Mouse (Mus musculus): ENCODE measurements at regions not wholly inside any gene's neighbourhood (a gene's known extent, or its start where the extent isn't known, plus 50 kb on each side); places are given as distances from the start of the nearest gene placed in this dataset.
"Not testable (repeated sequence)": the region's sequence is repeated elsewhere in the genome, so short reads cannot be mapped to it uniquely, and the experiment has no call there.

- intact Hi-C loops (cut with DNase I) = no loop called here
- DNase-seq (ENCODE audit: low spot score) = no peak
Observed at GRCm38 (mm10) chr1:161632098-161632497, 137.6 kb downstream of the Tnfsf18 start.

GRCm38 (mm10) chr1:161621291-161621690 lies 126.8 kb downstream of the Tnfsf18 start:
- intact Hi-C loops (cut with DNase I) = no loop called here
- no peak for DNase-seq (ENCODE audit: low spot score)

- DNase-seq (ENCODE audit: low spot score); intact Hi-C loops (cut with DNase I): not testable (repeated sequence)
Observed at GRCm38 (mm10) chr1:161614091-161614490, 119.6 kb downstream of the Tnfsf18 start.

- DNase-seq (ENCODE audit: low spot score); intact Hi-C loops (cut with DNase I): not testable (repeated sequence)
Observed at GRCm38 (mm10) chr1:161613658-161614057, 119.2 kb downstream of the Tnfsf18 start.

- intact Hi-C loops (cut with DNase I) = no loop called here
- DNase-seq (ENCODE audit: low spot score) = no peak
Observed at GRCm38 (mm10) chr1:161607446-161607845, 113.0 kb downstream of the Tnfsf18 start.

GRCm38 (mm10) chr1:161602150-161602549 lies 107.7 kb downstream of the Tnfsf18 start:
- intact Hi-C loops (cut with DNase I) = loop anchor here (1.0 kb wide), 1 partner anchor 202 kb away; no protein-coding TSS in a partner anchor
- DNase-seq (ENCODE audit: low spot score) = no peak

- no peak for DNase-seq (ENCODE audit: low spot score)
- intact Hi-C loops (cut with DNase I) = no loop called here
Observed at GRCm38 (mm10) chr1:161601167-161601566, 106.7 kb downstream of the Tnfsf18 start.

- DNase-seq (ENCODE audit: low spot score) = no peak
Observed at GRCm38 (mm10) chr1:161598167-161598566, 103.7 kb downstream of the Tnfsf18 start.

GRCm38 (mm10) chr1:161576530-161576929 lies 82.1 kb downstream of the Tnfsf18 start:
- DNase-seq (ENCODE audit: low spot score) = no peak
- intact Hi-C loops (cut with DNase I) = no loop called here

More at GRCm38 (mm10) chr1:161598167-161598566, 103.7 kb downstream of the Tnfsf18 start:
- intact Hi-C loops (cut with DNase I) = loop anchor here (5.0 kb wide), 1 partner anchor 209 kb away; no protein-coding TSS in a partner anchor

GRCm38 (mm10) chr1:161575939-161576338 lies 81.5 kb downstream of the Tnfsf18 start:
- DNase-seq (ENCODE audit: low spot score) = no peak

GRCm38 (mm10) chr1:161575171-161575570 lies 80.7 kb downstream of the Tnfsf18 start:
- intact Hi-C loops (cut with DNase I) = no loop called here

More at GRCm38 (mm10) chr1:161575939-161576338, 81.5 kb downstream of the Tnfsf18 start:
- intact Hi-C loops (cut with DNase I) = no loop called here

GRCm38 (mm10) chr1:161570762-161571161 lies 76.3 kb downstream of the Tnfsf18 start:
- no peak for DNase-seq (ENCODE audit: low spot score)
- intact Hi-C loops (cut with DNase I) = no loop called here

More at GRCm38 (mm10) chr1:161575171-161575570, 80.7 kb downstream of the Tnfsf18 start:
- DNase-seq (ENCODE audit: low spot score) = no peak

- intact Hi-C loops (cut with DNase I) = no loop called here
Observed at GRCm38 (mm10) chr1:161567826-161568225, 73.4 kb downstream of the Tnfsf18 start.

GRCm38 (mm10) chr1:161560368-161560767 lies 65.9 kb downstream of the Tnfsf18 start:
- no peak for DNase-seq (ENCODE audit: low spot score)
- intact Hi-C loops (cut with DNase I) = no loop called here

More at GRCm38 (mm10) chr1:161567826-161568225, 73.4 kb downstream of the Tnfsf18 start:
- DNase-seq (ENCODE audit: low spot score) = no peak

Measured in heart, postnatal 25 days (tissue).